Mouse (Mus musculus): ENCODE data around the gene Rtl5.
"Not testable (repeated sequence)": the region's sequence is repeated elsewhere in the genome, so short reads cannot be mapped to it uniquely, and the experiment has no call there.

Gene Rtl5

DNA sequence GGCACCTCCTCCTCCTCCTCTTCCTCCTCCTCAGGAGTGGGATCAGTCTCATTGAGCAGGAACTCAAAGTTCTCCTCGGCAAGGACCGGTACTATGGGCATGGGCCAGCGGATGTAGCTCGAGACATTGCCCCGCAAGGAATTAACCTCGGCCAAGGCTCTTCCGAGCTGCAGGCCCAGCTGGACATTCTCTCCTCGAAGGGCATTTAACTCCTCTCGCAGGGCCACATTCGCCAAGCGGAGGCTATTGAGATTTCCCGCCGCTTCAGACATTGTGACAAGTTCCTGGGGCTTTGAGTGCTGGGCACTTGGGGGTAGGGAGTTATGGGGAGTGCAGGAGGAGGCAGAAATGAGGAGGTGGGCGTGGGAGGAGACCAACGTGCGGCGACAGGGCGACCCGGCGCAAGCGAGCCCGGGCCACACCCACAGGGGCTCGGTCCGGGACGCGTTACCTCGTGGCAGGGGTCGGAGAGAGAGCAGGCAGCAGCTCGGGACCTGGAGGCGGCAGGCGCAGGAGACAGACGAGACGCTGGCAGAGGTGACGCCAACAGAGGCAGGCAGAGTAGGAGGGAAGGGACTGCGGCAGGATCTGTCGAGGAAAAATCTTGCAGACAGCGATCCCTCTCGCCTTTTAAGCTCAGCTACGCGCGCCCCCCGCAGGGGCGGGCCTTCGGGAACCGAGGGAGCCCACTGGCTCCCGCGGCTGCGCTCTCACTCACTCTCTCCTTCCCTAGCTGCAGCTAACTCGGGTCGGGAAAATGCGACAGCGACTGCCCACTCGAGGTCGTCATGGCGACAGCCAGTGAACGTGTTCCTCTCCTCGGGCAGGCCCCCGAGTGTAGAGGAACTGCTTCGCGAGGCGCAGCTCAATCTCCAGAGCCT is at the start of gene Rtl5:
TSS of gene Rtl5 (minus strand) at position 714 of the 881 bp plus-strand sequence.
- peak; percentile 80 to 81 for DNase-seq (ENCODE audit: low spot score in 2 of 2)

DNA sequence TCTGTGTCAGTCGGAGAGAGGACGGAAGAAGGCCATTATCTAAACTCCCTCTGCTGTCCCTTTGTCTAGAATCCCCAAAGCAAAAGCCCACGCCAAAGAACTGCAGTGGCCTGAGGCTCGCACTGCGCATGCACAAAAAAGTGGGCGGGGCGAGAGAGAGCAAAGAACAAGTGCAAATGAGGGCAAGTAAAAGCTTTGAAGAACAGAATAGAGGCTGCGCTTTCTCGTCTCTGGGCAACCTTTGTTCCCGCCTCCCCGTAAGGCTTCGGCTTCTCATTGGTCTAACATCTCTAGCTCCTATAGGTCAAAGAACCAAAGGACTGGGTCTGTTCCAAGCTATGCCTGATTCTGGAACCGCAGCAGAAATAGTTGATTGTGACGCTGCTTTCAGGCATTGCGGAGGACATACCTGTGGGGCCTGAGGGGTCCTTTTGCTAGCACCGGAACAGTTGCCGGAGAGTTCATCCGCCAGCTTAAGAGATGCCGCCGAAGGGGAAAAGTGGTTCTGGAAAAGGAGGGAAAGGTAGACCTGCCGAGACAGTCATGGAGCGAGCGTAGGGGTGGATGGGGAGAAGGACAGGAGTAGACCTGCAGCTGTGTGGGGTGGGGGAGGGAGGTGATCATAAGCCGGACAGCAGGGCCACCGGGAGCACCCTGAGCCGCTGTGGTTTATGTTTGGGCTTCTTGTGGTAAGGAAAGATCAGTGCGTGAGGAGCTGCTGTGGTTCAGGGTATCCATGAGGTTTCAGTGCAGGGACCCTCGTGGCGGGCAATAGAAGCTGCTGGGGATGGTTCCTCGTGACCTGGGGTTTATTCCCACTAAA is 48.1 kb upstream of the Rtl5 start, which contains the start of gene Pin4:
TSS of gene Pin4 (plus strand) at position 406 of the 823 bp plus-strand sequence.
- DNase-seq (ENCODE audit: low spot score in 2 of 2), result peak; percentile 85 to 95

DNA sequence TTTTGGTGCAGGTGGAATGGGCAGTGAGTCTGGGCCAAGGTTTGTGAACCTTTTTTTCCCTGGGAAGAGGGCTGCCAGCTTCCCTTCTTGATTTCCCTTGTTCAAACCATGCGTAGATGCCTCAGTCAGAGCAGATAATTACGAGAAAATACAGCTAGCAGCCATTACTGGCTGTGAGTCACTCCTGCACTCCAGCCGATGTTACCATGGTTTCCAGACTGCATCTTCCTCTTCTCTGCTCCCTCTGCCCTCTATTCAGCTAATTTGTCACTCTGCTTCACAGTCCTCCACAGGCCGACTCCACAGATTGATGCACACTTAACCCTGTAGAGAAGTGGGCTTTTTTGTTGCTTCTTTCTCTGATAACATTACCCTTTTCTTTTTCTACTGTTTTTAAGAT is 44.6 kb upstream of the Rtl5 start:
- peak in 1 of 2 experiments; percentile 9 for DNase-seq (ENCODE audit: low spot score in 2 of 2)

DNA sequence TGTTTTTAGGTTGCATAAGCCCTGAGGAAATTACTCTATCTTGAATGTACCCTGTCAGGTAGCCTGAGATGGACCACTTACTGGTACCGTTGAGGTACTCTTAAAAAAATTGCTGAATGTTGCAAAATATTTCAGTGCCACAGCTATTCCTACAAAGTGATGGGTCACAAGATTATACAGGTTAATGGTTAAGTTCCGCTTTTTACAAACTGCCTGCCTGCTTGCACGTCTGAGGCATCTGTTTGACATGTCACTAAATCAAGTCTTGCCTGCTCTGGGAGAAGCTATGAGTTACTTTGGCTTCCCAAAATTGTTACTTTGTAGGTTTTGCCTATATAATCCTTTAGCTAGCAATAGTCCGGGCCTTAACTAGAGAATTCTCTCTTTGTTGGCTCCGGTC is 38.2 kb upstream of the Rtl5 start:
- not testable (repeated sequence) for DNase-seq (ENCODE audit: low spot score in 2 of 2)

DNA sequence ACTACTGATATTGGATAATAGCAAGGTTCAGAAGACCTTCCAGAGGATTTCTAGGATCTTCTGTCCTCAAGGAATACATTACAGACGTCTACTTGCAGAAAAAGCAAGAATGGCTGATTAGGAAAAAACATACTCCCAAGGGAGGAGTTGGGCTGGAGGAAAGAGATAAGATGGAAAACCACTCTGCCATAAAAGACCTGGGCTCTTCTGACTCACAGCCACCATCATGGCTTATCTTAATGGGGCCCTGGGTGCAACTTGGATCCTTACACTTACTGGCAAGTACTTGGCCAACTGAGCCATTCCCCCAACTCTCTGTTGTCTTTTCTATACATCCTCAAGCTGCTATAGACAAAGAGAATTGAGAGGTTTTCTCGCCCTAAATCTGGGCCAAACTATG is 32.7 kb upstream of the Rtl5 start:
- not testable (repeated sequence) for DNase-seq (ENCODE audit: low spot score in 2 of 2)

DNA sequence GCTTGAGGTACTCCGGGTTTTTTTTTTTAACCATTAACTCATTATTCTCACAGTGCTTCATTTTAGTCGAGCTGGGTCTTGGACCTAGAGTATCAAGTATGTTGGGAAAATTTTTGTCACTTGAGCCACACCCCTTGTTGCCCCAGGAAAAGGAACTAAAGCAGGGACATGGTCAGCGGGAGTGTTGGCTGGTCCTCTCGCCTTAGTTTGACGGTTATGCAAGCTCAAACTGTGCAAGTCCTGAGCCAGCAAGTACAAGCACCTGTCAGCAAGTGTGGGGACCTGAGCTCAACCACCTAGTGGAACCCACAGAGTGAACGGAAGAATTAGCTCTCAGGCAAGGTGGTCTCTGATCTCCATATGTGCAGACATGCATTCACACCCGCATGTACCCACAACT is 30.8 kb upstream of the Rtl5 start:
- DNase-seq (ENCODE audit: low spot score in 2 of 2), result no peak

DNA sequence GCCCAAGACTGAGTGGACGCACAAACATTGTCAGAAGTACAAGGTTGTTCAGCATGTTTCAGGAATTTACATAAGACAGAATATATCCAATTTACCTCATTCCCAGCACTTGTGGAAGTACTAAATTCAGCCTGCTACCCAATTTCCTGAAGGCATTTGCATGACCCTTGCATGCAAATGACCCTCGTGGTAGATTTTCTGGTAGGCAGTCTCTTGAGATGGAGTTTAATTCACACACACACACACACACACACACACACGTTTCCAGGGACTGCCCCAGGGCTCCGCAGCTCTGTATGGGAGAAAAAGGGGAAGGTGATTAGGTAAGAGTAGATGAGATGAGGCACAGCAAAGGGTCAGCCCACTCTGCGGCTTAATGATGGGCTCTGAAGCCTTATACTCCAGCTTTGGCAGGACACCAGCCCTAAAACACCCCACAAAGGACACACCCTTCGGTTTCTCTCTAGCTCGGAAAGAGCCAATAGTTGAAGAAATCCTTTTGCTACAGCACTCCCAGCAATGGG is 23.3 kb upstream of the Rtl5 start:
- DNase-seq (ENCODE audit: low spot score in 2 of 2), result no peak

DNA sequence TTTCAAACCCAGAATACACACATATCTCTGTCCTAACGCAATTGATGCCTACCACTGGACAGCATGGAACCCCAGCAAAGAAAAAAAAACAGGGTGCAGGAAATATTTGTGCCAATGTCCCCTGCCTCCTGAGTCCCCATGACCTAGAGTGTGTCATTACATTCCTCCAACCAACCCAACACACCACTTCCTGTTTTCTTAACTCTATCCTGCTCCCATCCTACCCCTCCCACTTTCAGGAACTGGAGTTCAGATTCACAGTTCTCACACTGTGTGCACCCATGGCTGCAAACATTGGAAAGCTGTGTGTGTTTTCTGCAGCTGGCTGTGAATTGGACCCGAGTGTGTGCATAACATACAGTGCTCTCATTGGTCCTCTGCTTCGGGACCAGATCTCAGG is 19.5 kb upstream of the Rtl5 start:
- no peak for DNase-seq (ENCODE audit: low spot score in 2 of 2)

DNA sequence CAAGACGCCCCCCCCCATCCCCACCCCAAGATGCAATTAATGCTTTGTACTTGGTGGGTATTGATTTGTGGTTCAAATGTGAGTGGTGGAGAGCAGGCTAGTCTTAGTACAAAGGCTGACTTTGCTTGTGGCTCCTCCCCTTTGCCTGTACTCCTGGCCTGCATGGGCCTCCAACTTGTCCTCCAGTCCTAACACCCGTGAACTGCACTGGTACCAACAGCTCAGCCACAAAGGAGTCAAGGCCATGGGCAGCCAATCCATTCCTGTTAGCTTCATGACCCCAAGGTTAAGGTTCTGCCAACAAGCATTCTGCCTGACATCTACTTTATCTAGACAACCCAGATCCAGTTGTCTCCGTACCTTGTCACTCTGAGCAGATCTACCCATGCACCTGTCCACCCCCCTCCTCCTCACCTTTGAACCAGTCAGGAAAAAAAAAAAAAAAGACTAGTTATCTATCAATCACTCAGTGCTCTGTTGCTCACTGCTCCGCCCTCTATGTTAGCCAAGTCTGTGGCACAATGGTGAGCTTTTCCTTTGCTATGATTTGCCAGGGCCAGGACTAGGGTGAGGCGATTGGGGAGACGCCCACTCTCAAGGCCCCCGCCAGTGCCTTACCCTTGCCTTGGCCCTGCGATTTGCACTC is 14.8 kb upstream of the Rtl5 start:
- DNase-seq (ENCODE audit: low spot score in 2 of 2), result no peak

DNA sequence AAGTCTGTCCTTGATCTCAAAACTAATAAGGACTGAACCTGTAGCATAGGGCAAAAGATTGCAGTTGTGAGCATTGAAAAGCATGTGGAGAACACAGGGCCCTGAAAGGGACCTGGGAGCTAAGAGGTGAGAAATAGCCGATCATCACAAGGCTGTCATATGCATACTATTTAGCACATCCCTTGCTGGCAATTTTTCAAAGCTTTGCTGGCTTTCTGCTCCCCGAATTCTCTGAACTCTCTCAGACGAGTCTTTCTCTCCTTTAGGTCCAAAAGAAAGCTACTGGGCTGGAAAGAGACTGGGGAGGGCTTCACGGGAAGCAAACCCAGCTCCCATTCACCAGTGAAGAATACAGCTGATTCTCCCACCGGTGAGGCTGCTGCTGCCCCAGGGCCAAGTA is 11.2 kb upstream of the Rtl5 start:
- no peak for DNase-seq (ENCODE audit: low spot score in 2 of 2)

DNA sequence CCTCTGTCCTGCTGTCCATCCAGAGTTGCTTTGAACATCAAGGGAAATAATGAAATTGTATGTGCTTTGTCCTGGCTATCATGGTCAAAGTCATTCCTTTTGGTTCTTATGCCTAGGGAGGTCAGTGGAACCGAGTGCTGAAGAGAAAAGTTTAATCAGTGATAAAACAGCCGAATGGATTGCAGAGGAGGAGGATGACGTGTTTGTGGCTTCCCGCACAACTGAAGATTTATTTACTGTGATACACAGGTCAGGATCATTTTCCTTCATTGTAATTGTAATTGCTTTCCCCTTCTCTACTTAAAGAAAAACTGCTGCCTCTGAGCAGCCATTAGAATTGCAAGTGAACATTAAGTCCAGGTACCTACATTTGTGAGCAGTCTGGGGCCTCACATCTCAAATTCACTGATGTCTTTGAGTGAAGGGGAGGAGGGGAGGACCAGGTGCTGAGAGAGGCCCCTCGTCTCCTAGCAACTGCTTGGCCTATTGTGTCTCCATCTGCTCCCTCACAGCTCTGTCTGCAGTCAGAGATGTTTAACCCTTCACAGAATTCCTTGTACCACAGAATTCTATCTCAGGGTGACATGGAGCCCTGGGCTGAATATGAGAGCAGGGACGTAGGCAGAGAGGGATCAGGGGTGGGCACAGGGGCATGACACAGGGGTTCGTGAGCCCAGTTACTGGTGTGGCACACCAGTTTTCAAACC is 10.6 kb upstream of the Rtl5 start:
- DNase-seq (ENCODE audit: low spot score in 2 of 2), result no peak

DNA sequence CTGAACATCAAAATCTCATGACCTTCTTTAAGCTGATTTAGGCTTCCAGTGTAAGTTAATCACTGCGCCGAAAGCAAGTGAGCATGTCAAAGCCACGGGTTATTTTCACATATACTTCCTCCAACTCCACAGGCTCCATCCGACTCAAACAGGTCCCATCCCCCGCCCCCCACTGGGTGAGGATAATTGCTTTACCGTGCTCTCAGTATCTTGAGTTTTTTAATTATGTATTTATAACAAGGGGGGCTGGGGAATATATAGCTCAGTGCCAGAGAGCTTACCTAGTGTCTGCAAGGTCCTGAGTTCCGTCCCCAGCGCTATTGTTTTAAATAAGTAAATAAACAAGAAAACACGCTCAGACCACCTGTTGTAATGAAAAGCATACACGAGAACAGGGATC is 10.0 kb upstream of the Rtl5 start:
- no peak for DNase-seq (ENCODE audit: low spot score in 2 of 2)

DNA sequence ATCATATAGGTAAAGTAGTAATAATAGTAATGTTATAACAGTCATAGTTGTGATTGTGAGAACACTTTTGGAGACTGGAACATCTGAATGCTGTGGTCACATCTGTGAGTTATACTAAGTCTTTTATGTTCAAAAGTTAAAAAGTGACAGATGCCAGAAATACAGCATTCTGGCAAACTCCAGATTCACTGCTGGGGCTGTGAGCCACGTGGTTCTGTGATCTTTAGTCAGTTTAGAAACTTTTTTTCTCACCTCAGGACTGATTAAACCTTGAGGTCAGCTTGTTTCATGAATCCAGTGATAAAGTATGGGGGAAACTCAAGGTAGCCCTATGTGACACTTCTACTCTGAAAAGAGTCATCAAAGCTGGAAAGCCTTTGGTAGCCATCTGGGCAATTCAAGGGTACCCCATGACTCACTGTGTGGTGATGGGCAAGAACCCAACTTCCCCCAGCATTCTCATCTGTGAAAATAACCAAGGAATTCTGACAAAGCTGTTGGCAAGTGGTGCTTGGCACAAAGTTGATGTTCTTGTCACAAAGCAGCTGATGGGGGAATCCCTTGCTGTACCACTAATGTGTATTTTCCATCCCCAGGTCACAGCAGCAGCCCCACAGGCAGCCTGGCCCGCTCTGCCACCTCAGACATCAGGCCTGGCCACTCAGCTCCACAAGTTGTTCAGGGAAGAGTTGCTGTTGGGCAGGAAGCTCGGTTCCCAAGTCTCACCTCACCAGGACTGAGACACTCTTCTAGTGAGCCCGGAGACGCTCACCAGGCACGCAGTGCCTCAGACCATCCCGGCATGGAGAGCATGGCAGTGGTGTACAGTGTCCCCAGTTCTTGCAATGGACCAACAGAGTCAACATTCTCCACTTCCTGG is 6.0 kb upstream of the Rtl5 start:
- no peak for DNase-seq (ENCODE audit: low spot score in 2 of 2)

DNA sequence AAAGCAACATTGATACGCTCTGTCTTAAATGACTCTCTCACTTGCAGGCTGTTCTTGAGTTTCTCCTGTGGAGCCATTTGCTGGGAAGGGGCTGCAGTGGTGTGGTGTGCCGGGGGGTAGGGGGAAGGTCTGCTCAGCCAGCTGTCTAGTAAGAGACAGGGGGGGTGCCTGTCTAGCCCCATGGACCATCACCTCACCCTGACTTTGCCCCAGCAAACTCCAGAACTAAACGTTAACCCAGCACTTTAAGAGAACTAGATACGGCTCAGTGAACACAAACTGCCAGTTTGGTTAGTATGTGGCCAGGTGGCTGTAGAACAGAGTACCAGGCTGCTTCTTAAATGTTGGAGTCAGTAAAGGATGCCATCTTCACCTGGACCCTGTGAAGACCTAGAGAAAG is 4.1 kb upstream of the Rtl5 start:
- DNase-seq (ENCODE audit: low spot score in 2 of 2), result no peak

DNA sequence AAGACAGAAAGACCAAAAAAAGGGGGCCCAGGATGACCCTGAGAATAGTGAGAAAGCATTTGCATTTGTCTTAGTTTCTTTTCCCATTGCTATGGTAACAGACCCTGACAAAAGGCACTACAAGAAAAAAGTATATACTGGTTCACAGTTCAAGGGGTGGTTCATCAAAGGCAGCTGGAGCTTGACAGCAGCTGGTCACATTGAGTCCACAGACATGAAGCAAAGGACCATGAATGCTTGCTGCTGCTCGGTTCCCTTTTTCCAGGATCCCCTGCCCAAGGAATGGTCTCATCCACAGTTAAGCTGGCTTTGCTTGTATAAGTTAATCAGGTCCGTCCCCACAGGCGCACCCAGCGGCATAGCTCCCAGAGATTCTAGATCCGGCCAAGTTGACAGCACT is 3.3 kb upstream of the Rtl5 start:
- DNase-seq (ENCODE audit: low spot score in 2 of 2), result no peak

DNA sequence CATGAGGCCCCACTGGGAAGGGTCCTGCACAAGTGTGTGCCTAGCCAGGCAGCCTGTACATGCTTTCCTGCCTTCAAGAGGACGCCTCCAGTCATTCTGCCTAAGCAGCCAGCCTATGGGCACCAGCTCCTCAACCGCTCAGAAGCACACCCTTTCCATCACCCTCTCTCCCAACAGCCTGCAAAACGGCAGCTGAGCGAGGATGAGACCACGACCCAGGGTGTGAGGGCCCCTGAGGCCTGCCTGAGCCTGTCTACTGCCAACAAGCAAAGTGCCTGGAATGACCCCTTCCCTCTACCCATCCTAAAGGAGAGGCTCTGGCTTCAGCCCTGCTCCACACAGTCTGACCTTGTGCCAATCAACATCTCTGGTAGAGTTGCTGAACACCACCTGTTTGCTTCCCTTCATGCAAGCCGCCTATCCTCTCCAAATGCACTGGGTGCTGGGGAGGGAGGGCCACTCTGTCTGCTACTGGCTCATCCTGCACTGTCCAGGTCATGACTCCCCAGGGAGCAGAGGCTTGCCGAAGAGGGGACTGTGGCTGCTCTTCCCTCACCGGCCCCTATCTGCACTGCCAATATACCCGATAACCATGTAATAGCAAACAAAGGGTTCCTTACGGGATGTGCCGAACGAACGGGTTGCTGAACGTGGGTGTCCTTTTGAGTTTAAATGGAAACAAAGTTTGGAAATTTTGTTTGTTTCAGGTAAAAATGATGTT is 2.7 kb upstream of the Rtl5 start:
- no peak for DNase-seq (ENCODE audit: low spot score in 2 of 2)

DNA sequence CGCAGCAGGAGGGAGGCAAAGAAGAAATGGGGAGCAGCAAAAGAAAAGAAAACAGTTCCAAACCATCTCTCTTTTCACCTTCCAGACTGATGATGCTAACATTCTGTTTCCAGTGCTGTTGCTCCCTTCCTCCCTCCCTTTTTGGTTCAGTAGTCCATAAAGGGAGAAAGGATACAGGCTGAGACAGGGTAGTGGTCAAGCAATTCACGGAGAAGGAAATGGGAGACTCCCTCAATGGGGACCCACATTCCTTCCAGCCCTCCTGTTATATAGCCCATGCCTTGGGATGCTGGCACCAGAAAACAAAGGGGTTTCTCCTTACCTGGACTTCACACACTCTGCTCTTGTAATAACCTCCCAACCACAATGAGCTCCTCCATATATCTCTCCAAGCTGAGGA is 413 bp upstream of the Rtl5 start:
- no peak for DNase-seq (ENCODE audit: low spot score in 2 of 2)

DNA sequence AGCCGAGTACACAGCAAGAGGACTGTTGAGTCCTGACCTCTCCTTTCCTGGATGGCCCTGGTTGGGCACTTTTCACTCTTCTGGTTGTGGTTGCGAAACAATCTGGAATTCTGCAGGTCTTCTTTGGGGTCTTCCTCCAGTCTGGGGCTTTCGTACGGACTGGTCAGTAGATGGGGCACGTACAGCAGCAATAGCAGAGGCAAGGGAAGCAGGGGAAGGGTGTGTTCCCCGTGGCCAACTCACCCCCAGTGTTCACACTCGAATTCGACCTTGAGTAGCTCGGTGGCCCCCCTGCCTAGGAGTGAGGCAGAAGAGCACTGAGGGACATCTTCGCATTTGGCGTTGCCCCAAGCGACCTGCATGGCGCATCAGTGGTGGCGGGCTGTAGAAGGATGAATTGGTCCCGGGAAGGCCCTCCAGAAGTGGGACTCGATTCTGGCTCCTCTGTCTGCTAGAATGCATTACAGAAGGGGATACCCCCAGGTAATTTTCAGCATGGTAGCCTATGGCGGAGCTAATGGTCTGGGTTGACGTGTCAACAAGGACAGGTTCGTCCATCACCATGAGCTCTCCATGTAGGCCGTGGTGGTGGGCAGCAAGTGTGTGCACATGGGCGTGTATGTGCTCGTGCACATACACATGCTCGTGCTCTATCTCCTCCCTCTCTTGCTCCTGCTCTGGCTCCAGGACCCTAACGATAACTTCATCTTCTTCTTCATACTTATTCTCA is 2.1 kb downstream of the Rtl5 start:
- DNase-seq (ENCODE audit: low spot score in 2 of 2), result no peak

DNA sequence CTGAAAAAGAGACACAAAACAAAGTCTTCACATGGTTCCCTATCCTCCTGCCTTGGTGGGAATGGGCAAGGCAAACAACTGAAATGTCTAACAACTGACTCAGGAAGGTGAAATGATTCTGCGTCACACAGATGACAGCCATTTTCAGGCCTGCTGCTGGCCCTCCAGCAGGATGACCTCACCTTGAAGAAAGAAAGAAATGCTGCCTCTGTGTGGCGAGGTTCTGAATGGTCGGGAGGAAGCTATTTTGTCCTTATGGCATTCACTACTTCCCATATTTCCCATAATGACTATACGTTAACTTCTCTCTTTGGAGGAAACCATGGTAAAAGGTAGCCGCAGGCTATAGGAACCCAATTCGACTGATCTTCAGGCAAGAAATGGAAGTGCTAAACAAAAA is 4.0 kb downstream of the Rtl5 start:
- DNase-seq (ENCODE audit: low spot score in 2 of 2), result no peak

Data from frontal cortex, postnatal 10 days (tissue).